Mouse (Mus musculus) embryo, embryonic 10 days (tissue): ENCODE measurements around the gene Macc1.

Experiments
- DNase-seq: peaks from one replicate; pipeline ENCODE4 v3.0.0-alpha.2; 2015; ENCODE audit warnings: low spot score

The Macc1 gene

DNA sequence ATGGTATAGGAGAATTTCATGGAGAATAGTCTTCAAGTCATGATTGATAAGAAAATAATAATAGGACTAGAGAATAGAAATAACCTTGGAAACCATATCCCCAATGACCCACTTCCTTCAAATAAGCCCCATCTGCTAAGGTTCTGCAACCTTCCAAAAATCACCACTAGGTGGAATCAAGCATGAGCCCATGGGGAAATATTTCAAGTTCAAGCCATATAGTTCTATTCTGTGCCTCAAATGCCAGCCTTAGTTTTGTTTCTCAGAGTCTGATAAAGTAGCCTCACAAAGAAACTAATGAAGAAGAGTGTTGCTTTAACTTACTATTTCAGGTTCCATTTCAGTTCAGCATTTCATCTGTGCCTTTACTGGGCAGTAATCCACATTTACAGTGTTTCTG, 197.1 kb downstream of the Macc1 start:
- no peak for DNase-seq
